Mouse (Mus musculus): ENCODE measurements around the gene Tas1r3.

DNA sequence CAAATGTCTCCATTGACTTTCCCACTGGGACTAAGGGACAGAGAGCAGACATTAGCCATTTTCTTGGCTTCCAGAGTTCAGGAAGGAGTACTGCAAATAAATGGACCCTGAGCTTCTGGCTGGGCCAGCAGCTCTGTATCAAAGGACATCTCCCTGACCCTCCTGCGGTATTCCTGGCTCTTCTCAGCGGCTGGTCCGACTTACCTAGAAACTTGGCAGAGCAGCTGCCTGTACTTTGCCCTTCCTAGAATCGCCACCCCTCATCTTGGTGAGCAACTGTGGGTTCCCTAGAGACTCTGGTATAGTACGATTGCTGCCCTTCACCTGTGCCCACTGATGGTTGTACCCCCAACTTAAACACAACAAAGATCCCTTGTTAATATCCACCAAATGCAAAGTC, 19.9 kb downstream of the Tas1r3 start:
- TF ChIP-seq HCFC1 (IDR thresholded peaks at IDR 0.05; ENCODE audit: borderline replicate concordance, insufficient read depth, low read length) (no peak), ZC3H11A (IDR thresholded peaks at IDR 0.05; ENCODE audit: borderline replicate concordance, low read depth, low read length) (no peak)

Data from ES-E14 (cell line).